Mouse (Mus musculus) heart, embryonic 15.5 days (tissue): ENCODE results near the gene Cdkn2aipnl. TPM values are rescaled to one million over a fixed set of nuclear protein-coding genes. Genes with fewer than 3 reads are reported as not detected.

Experiments
- ATAC-seq: fragments of 200-750 bp; cut with Nextera tagmentation; replicated peaks from 2 replicates; pipeline ENCODE4 v1.8.0; 2017; ENCODE audit warnings: low read depth, moderate TSS enrichment; ENCODE audit not compliant: insufficient number of reproducible peaks, insufficient read depth, low FRiP score
- H3K27ac ChIP-seq: fragments of 300-500 bp; sonication (generic); 2 replicates; pipeline ENCODE4 v1.5.1; 2015; ENCODE audit warnings: mild to moderate bottlenecking, inconsistent platforms
- H3K27me3 ChIP-seq: fragments of 300-500 bp; sonication (generic); 2 replicates; pipeline ENCODE4 v1.6.1; 2015; ENCODE audit warnings: inconsistent platforms
- H3K36me3 ChIP-seq: fragments of 300-500 bp; sonication (generic); 2 replicates; pipeline ENCODE4 v1.6.1; 2015; ENCODE audit warnings: mild to moderate bottlenecking, inconsistent platforms
- H3K4me1 ChIP-seq: fragments of 300-500 bp; sonication (generic); replicated peaks from 2 replicates; pipeline ENCODE4 v1.6.1; 2015; ENCODE audit warnings: inconsistent platforms
- H3K4me2 ChIP-seq: fragments of 300-500 bp; sonication (generic); 2 replicates; pipeline ENCODE4 v1.6.1; 2015; ENCODE audit warnings: inconsistent platforms, mild to moderate bottlenecking, moderate library complexity
- H3K4me3 ChIP-seq: fragments of 300-500 bp; sonication (generic); 2 replicates; pipeline ENCODE4 v1.5.1; 2015; ENCODE audit warnings: mild to moderate bottlenecking, inconsistent platforms
- H3K9ac ChIP-seq: fragments of 300-500 bp; sonication (generic); 2 replicates; pipeline ENCODE4 v1.6.1; 2015; ENCODE audit warnings: mild to moderate bottlenecking, inconsistent platforms
- H3K9me3 ChIP-seq: fragments of 300-500 bp; sonication (generic); replicated peaks from 2 replicates; pipeline ENCODE4 v1.6.1; 2016; ENCODE audit warnings: inconsistent platforms
- WGBS: fragments of 180-500 bp; shearing (Covaris S2); methylation state at CpG from one replicate; pipeline ENCODE4 v1.1.7; 2015; ENCODE audit warnings: mixed read lengths; 5-methylcytosine and 5-hydroxymethylcytosine counted together
- polyA plus RNA-seq: library from polyadenylated mRNA; unstranded; fragments of >200 nt; fragmentation: Nextera tagmentation; extraction: Ambion mirVana; gene quantifications from 2 replicates; pipeline ENCODE4 v1.2.1, GENCODE M21; 2015

Gene Cdkn2aipnl
- polyA plus RNA-seq, 1 experiment from 2014 or later = 60.6 TPM

DNA sequence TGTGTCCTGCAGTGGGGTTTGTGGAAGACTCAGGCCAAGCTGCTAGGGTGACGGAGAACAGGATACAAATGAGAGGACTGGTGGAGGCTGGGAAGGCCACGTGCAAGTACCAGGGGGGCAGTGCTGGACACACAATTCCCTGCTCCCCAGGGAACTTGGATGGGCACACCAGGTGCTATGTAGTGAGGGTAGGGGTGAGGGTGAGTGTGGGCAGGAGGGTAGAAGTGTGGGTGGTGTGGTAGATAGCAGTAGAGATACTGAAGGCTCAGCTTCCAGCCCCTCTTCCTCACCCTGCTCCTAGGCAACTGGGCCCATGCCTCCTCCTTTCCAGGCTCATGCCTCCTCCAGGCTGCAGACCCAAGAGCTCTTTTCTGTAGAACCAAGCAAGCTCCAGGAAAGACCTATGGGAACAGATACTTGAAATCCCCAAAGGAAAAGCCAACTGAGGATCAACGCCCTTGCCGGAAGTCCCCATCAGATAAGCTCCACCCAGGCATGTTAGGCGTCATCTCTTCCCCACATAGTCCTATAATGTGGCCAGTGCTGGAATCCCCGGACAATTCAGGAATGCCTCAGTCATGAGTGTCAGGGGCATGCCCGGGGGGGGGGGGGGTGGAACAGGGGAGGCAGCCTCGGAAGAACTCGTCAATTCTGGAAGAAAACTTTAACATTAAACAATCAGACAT, 18.2 kb upstream of the Cdkn2aipnl start:
- Histone ChIP-seq H3K36me3 (no peaks in the 10 kb centered on the region), H3K27me3 (0 out of 2 replicates have a peak, but pooled peaks cover 3% of the 10 kb centered on the region), H3K4me2 (no peak overlapping the region), H3K4me3 (no peak overlapping the region), H3K9me3 (no peaks in the 10 kb centered on the region), H3K4me1 (peaks cover 20% of the 10 kb centered on the region), H3K9ac (no peak overlapping the region), H3K27ac (no peak overlapping the region)
- 55% methylated on average over 9 of the region's 9 CpGs for WGBS
- no peak for ATAC-seq

- Histone ChIP-seq H3K36me3 (no peaks in the 10 kb centered on the region), H3K4me2 (no peak overlapping the region), H3K4me1 (peaks cover 17% of the 10 kb centered on the region), H3K4me3 (no peak overlapping the region), H3K9me3 (no peaks in the 10 kb centered on the region), H3K9ac (no peak overlapping the region), H3K27ac (no peak overlapping the region), H3K27me3 (0 out of 2 replicates have a peak, but pooled peaks cover 3% of the 10 kb centered on the region)
- no peak for ATAC-seq
- WGBS = 84% methylated on average over 9 of the region's 9 CpGs
Observed at GRCm38 (mm10) chr11:51949919-51950318, 17.5 kb upstream of the Cdkn2aipnl start.

DNA sequence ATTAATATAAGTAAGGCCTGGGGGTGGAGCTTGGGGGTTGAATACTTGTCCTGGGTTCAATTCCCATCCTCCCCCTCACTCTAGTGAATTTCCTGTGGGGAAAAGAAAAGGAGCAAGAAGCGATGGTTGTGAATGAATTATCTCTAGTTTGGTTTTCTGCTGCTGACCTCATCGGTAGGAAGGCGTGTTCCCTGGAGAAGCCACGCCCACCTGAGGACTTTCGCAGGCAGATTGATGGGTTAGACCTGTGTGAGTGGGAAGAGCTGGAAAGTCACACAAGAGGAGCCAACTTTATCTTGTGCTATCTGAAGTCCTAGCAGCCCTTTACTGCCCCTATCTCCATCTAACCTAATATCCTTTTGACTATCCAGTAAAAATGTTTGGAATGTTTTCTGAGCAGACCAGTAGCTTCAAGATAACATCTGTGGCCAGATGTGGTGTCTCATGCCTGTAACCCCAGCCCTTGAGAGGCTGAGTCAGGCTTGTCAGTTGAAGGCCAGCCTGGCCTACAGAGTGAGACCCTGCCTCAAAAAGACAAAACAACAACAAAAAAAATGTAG, 15.5 kb upstream of the Cdkn2aipnl start:
- 39% methylated on average over 5 of the region's 5 CpGs for WGBS
- Histone ChIP-seq H3K9ac (no peak overlapping the region), H3K4me1 (peaks cover 4% of the 10 kb centered on the region), H3K27ac (no peak overlapping the region; the same call in 1 of the 2 replicates), H3K9me3 (no peaks in the 10 kb centered on the region), H3K27me3 (no peaks in the 10 kb centered on the region), H3K4me2 (no peak overlapping the region), H3K4me3 (no peak overlapping the region), H3K36me3 (no peaks in the 10 kb centered on the region)
- ATAC-seq = no peak

DNA sequence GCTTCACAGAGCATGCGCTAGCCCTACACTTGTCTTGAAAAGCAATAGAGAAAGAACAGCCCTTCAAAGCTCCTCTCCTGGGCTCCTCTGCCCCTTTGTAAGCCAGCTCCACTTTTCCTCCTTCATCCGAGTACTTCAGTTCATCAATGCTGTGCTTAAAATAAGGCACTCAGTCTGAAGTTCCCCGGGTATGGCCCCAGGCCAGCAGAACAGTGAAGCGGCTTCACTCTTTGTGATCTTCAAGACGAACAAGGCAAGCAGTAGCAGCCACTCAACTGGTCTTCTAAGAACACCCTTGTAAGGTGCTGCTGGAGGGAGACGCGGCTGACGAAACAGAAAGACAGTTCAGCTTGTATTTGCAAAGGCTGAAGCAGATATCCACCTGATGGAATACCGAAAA, 11.3 kb upstream of the Cdkn2aipnl start:
- H3K27me3 ChIP-seq = no peaks in the 10 kb centered on the region
- H3K36me3 ChIP-seq = no peaks in the 10 kb centered on the region
- WGBS = 56% methylated on average over 9 of the region's 9 CpGs
- H3K4me2 ChIP-seq = no peak overlapping the region
- H3K4me3 ChIP-seq = no peak overlapping the region
- no peaks in the 10 kb centered on the region for H3K9me3 ChIP-seq
- peaks cover 4% of the 10 kb centered on the region; the same call in 1 of the 2 replicates for H3K4me1 ChIP-seq
- no peak for ATAC-seq
- no peak overlapping the region for H3K27ac ChIP-seq
- no peak overlapping the region for H3K9ac ChIP-seq

DNA sequence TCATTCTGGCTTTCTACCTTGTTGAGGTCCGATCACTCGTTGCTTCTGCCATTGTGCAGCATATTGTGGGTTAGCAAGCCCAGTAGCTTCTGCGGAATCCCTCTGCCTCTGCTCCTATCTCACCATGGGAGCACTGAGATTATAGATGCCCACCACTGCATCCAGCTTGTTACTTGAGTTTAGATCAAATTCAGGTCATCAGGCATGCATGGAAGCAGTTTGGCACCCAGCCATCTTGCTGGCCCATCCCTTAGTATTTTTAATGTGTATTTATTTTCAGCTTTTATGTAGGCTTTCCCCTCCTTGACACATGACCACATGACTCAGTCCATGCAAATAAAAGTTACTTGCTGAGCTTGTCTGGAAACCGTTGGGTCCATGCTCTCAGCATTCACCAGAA, 9.7 kb upstream of the Cdkn2aipnl start:
- no peaks in the 10 kb centered on the region for H3K4me1 ChIP-seq
- no peak overlapping the region for H3K9ac ChIP-seq
- WGBS = 90% methylated on average over 4 of the region's 4 CpGs
- no peak overlapping the region for H3K4me2 ChIP-seq
- no peak overlapping the region for H3K27ac ChIP-seq
- H3K4me3 ChIP-seq = no peak overlapping the region
- no peak for ATAC-seq
- H3K36me3 ChIP-seq = no peaks in the 10 kb centered on the region
- H3K27me3 ChIP-seq = no peaks in the 10 kb centered on the region
- H3K9me3 ChIP-seq = no peaks in the 10 kb centered on the region

DNA sequence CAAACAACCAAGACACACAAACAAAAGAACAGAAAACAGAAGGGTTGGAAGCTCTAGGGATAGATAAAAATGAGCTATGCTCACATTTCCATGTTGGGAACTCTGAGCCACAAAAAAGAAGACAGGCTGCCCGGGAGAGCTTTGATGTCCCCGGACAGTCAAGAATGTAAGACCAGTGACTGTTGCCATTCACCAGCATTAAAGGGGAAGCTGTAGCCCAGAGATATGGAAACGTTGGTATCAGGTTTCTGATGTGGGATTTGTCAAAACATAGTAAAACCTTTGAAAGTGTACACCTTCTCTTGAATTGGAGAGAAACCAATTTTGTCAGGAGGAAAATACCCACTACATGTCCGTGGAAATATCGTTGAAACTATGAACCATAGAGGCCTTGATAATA, 8.0 kb upstream of the Cdkn2aipnl start:
- Histone ChIP-seq H3K9ac (no peak overlapping the region), H3K27me3 (no peaks in the 10 kb centered on the region), H3K36me3 (no peaks in the 10 kb centered on the region), H3K27ac (no peak overlapping the region), H3K4me1 (no peaks in the 10 kb centered on the region), H3K4me2 (no peak overlapping the region), H3K9me3 (no peaks in the 10 kb centered on the region), H3K4me3 (no peak overlapping the region)
- no peak for ATAC-seq
- WGBS = 71% methylated on average over 5 of the region's 5 CpGs

- no peak overlapping the region for H3K27ac ChIP-seq
- no peaks in the 10 kb centered on the region for H3K36me3 ChIP-seq
- H3K9ac ChIP-seq = no peak overlapping the region
- H3K4me3 ChIP-seq = no peak overlapping the region
- WGBS = 78% methylated on average over 4 of the region's 4 CpGs
- no peak for ATAC-seq
- no peaks in the 10 kb centered on the region for H3K9me3 ChIP-seq
- H3K4me1 ChIP-seq = no peaks in the 10 kb centered on the region
- H3K27me3 ChIP-seq = no peaks in the 10 kb centered on the region
- H3K4me2 ChIP-seq = no peak overlapping the region
Observed at GRCm38 (mm10) chr11:51960061-51960460, 7.4 kb upstream of the Cdkn2aipnl start.

DNA sequence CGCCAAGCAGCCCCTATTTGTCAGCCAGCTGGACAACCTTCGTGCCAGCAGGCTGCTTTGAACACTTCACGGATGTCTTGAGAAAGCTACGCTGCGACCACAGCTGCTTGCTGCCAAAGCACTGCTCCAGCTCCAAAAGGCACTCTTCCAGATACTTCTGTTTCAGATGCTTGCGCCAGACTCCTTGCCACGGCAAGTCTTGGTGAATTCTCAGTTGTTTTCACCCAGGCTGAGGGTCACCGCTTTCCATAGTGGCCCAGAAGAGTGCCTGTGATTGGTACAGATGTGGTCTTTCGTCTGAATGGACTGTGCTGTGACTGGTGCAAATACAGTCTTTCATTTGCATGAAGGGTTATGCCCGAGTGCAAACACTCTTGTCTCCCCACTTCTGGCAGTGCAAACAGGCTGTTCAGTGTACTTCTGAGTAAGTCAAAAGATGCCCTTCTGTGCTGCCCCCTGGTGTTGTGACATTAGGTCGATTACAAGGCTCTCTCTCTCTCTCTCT, 6.4 kb upstream of the Cdkn2aipnl start:
- no peak overlapping the region for H3K4me3 ChIP-seq
- no peaks in the 10 kb centered on the region for H3K9me3 ChIP-seq
- no peak overlapping the region for H3K27ac ChIP-seq
- no peak overlapping the region for H3K4me2 ChIP-seq
- no peaks in the 10 kb centered on the region for H3K27me3 ChIP-seq
- ATAC-seq = no peak
- H3K4me1 ChIP-seq = no peaks in the 10 kb centered on the region
- H3K36me3 ChIP-seq = no peaks in the 10 kb centered on the region
- 63% methylated on average over 11 of the region's 11 CpGs for WGBS
- H3K9ac ChIP-seq = no peak overlapping the region

DNA sequence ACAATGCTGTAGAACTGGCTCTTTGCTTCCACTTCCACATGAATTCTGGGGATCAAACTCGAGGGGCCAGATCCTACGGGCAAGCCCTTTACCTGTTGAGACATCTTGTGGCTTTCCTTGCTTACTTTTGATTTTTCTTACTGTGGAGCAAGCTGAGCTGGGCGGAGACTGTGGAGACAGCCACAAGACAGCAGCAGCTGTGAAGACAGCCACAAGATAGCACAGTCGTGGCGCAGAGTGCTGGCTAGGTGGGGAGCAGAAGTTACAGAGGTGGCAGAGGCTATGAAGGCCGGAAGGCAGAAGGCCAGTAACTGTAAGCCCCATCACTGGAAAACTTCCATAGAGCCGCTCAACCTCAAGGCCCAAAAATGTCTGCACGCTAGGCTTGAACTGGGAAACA, 5.7 kb upstream of the Cdkn2aipnl start:
- WGBS = 82% methylated on average over 8 of the region's 8 CpGs
- H3K27ac ChIP-seq = no peak overlapping the region
- ATAC-seq = no peak

GRCm38 (mm10) chr11:51962277-51962676, 5.2 kb upstream of the Cdkn2aipnl start:
- no peak for ATAC-seq
- 84% methylated on average over 7 of the region's 7 CpGs for WGBS
- Histone ChIP-seq H3K9me3 (no peaks in the 10 kb centered on the region), H3K4me1 (peaks cover 2% of the 10 kb centered on the region; the same call in 1 of the 2 replicates), H3K27me3 (no peaks in the 10 kb centered on the region), H3K27ac (no peak overlapping the region), H3K9ac (no peak overlapping the region), H3K36me3 (no peaks in the 10 kb centered on the region), H3K4me3 (no peak overlapping the region), H3K4me2 (no peak overlapping the region)

More for the DNA sequence above, 5.7 kb upstream of the Cdkn2aipnl start:
- H3K9ac ChIP-seq = no peak overlapping the region
- H3K4me3 ChIP-seq = no peak overlapping the region
- no peaks in the 10 kb centered on the region for H3K36me3 ChIP-seq
- no peaks in the 10 kb centered on the region for H3K9me3 ChIP-seq
- H3K27me3 ChIP-seq = no peaks in the 10 kb centered on the region
- H3K4me1 ChIP-seq = no peaks in the 10 kb centered on the region
- H3K4me2 ChIP-seq = no peak overlapping the region

DNA sequence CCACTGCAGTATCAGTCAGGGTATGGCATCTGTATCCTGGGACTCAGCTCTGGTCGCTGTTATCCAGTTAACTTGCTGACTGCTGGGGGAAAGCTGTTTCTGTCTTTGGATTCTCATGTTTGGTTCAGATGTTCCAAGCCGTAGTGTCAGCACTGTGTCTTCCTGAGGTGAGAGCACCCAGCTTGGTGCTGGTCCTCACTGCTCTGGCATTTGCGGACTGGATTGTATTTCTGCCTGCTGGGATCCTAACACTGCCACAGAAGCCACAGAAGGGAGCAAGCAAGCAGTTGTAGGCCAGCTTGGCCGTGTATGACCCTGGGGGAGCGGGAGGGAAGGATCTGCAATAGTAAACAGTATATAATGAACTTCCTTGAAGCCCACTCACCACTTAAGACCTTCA, 810 bp upstream of the Cdkn2aipnl start:
- H3K36me3 ChIP-seq = peaks cover 20% of the 10 kb centered on the region
- H3K4me2 ChIP-seq = no peak overlapping the region
- no peaks in the 10 kb centered on the region for H3K9me3 ChIP-seq
- no peak overlapping the region for H3K9ac ChIP-seq
- no peaks in the 10 kb centered on the region for H3K27me3 ChIP-seq
- H3K4me3 ChIP-seq = no peak overlapping the region
- WGBS = 71% methylated on average over 5 of the region's 5 CpGs
- no peak for ATAC-seq
- H3K4me1 ChIP-seq = peaks cover 10% of the 10 kb centered on the region
- no peak overlapping the region for H3K27ac ChIP-seq

DNA sequence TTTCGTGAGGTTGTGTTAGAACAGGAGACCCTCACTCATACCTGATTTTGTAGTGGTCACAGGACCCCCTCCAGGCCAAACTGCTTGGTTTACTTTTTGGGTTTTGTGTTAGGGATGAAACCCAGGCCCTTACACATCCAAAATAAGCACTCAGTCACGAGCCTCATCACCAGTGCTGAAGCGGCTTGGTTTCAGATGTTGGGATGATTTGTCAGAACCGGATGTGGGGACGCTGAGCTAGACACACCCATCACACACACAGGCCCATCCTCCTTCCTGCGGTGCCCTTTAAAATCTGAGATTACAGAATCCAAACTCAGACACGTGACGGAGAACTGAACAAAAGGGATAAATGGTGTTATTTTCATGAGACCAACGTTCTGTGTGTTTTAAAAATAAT, 1.4 kb downstream of the Cdkn2aipnl start:
- no peak overlapping the region for H3K4me2 ChIP-seq
- no peak for ATAC-seq

More for the DNA sequence above, 1.4 kb downstream of the Cdkn2aipnl start:
- Histone ChIP-seq H3K4me3 (no peak overlapping the region), H3K9me3 (no peaks in the 10 kb centered on the region), H3K36me3 (peaks cover 43% of the 10 kb centered on the region), H3K27ac (no peak overlapping the region), H3K27me3 (no peaks in the 10 kb centered on the region), H3K4me1 (peaks cover 10% of the 10 kb centered on the region), H3K9ac (no peak overlapping the region)
- 95% methylated on average over 9 of the region's 9 CpGs for WGBS
